Mouse (Mus musculus) R1 (cell line): ENCODE measurements around the gene Gm49396.
A peak's percentile ranks its signal among the peaks of the same experiment; 100 is the strongest.

Source experiments
- DNase-seq: peaks from one replicate; pipeline ENCODE4 v3.0.0-alpha.2; 2018; ENCODE audit warnings: low read depth, low spot score

Gm49396 gene

DNA sequence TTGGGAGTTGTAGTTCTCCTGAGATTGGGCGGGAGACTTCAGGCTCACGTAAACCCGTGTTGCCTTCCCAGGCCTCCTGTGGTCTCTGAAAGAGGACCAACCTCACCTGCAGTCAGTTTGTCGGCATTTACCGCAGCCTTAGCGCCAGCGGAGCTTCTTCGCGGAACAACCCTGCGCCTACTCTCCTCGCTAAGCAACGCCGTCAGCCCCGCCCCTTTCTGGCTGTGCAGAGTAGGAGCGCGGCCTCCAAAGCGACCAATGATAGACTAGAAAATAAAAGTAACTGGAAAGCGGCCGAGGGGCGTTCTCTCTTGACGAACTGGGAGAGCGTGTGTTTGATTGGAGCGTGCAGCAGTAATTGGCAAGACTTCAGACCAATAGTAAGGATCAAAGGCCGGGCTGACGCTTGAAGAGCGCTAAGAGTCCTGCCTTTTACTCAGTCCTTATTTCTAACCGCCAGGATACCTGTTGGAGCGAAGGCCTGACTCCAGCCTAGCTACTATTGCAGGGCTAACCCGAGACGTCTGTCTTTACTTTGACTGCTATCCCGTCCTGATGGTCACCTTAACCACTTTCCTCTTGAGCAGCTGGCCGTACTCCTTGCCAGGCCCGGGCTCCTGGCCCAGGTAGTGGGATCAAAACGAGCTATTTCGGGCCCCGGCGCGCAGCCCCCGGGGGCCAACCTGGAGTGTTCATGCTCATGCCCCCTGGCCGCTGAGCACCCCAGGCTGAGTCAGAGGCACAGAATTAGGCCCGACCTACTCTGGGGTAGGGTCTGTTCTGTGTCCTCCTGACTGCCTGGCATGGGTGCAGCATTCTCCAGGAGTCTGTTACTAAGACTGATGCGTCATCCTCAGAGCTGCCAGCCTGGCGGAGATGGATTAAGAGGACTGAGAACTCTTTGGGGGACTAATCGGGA lies 10.8 kb upstream of the Gm49396 start, which contains the start of the genes Hspb6 and Proser3:
TSS of gene Hspb6 (plus strand) at position 77 of the 919 bp plus-strand sequence.
TSS of gene Proser3 (minus strand) at position 198 of the 919 bp plus-strand sequence.
- DNase-seq: peak; percentile 100

DNA sequence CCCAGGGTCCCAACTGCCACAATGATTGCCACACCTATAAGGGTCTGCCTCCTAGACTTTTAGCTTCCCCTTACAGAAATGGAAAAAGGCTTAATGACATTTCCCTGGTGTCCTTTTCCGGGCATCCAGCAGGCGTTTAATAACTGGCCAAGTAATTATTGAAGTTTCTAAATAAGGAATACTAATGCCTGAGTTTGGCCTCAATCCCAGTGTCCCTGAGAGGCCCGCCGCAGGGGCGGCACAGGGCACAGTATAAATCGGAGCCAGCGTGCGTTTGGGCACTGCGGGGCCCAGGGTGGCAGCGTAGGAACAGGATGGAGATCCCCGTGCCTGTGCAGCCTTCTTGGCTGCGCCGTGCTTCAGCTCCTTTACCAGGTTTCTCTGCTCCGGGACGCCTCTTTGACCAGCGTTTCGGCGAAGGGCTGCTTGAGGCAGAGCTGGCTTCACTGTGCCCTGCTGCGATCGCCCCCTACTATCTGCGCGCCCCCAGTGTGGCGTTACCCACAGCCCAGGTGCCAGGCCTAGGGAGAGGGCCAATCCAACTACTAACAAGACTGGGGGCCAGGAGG lies 10.0 kb upstream of the Gm49396 start:
- DNase-seq: no peak

DNA sequence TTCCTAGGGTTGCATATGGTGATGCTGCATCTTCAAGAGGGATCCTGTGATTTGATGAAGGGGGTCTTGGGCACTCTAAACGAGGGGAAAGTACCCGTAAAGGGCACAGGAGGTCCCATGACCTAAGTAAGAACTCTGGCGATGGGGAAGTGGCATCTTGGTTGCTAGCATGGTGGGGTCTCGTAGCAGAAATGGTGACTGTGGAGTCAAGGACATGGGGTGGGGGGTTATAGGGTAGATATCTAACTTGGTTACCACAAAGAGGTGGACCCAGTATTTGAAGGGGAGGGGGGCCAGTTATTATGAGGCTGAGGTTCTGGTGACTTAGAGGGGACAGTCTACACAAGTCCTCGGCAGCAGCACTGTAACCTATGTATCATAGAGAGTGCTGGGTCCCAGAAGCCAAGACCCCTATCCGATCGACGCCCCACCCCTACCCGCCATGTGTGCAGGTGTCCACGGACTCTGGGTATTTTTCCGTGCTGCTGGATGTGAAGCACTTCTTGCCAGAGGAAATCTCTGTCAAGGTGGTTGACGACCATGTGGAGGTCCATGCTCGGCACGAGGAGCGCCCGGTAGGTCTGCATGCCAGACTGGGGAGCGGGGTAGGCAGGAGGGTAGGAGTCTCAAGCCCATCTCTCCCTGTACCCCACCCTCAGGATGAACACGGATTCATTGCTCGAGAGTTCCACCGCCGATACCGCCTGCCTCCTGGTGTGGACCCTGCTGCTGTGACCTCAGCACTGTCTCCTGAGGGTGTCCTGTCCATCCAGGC lies 9.1 kb upstream of the Gm49396 start:
- DNase-seq: no peak

DNA sequence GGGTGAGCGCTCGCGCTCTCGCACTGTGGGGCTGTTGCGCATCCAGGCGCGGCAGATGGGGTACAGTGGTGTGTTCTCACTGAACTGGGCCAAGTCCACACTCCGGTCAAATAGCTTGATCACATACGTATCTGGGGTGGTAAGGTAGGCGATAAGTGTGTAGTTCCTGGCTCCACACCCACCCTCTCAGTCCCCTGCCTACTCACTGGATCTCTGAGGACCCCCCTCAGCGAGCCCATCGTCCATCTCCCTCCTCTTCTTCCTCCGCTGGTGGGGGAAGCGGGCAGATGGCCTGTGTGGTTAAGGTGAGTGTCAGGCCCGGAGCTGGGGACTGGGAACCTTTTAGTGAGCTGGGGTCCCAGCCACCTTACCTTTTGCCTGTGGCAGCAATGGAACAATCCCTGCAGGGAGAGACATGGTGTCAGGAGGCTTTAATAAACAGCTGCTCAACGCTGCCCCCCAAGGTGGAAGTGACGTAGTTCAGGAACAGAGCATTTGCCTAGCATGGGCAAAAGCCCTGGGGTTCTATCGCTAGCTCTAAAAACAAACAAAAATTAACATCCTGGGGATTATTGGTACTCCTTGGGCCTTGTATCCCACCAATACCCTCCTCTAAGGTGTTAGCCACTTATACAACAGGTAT lies 6.1 kb upstream of the Gm49396 start:
- DNase-seq: peak; percentile 40

DNA sequence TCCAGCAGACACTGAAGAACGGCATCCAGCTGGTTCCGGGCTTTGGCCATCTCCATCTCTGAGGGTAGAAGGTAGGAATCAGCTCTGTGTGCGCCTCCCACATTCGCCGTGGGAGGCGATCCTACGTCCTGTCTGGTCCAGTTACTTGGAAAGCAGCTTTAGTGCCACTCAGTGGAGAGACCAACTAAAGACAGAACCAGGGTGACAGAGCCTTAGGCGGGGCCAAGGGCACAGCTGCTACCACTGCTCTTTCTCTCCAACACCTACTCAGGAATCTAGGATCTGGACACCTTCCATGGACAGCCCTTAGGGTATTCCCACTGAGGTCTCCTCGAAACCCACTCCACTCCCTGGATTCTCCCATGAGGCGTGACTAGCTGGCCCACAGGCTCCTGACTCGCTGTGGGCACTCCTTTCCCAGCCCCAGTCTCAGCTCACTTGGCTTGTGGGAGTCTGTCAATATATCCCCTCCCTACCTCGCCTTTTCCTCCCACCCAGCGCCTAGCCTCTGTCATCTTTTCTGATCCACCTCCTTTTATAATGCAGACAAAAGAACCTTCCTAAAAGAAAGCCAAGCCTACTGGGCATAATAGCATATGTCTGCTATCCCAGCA lies 5.1 kb upstream of the Gm49396 start:
- DNase-seq: peak; percentile 39

DNA sequence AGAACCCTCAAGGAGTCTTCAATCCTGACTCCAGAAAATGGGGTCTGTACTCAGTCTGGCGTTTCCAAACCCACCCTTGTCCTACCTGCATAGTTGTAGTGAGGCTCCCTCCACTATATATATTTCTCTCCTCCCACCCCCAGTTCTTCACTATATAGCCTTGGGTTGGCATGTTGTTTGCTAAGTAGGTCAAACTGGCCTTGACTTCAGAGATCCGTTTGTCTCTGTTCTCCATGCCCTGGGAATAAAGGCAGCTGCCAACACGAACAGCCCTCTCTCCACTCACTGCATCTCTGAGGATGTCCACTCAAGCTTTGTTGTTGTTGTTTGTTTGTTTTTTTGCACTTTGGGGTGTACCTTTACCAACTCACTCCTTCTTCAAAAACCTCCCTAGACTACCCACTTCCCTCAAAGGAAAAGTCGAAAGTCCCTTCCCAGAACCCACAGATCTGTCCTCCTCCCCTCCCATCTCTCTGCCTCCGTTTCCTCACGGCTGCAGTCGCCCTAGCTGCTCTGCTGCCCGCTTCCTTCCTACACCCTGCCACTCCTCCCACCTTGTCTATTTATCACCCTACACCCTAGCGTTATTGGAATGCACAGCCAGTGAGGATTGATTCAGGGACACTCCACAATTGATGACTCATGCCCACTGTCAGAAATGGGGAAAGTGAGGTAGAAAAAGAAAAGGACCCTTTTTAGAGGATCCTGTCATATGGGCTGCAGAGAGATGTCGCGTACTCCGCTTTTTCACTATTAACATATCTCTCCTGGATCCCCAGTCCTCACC lies 4.3 kb upstream of the Gm49396 start:
- no peak for DNase-seq

DNA sequence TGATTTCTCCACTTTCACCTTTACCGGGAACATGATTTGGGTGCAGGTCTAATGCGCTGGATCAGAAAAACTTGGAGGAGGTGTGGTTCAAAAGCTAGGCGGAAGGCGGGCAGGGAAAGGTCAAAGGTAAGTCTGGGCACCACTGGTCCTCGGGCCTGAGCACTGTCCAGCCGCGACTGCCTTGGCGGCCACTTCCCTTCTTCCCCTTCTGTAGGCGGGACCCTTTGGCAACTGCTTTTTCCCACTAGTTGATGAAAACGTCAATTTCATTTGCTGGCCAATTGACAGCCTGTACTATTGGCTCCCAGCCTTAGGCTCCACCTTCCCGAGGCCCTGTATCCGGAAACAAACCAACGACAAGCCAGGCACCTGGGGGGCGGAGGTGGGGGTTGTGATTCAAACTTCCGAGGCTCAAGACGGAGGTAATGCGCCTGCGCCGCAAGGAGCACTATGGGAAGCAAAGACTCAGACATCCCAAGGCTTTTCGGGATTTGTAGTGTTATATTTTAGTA lies 3.6 kb upstream of the Gm49396 start, which contains the start of gene Lin37:
TSS of gene Lin37 (minus strand) at position 396 of the 512 bp plus-strand sequence.
- peak; percentile 99 for DNase-seq

DNA sequence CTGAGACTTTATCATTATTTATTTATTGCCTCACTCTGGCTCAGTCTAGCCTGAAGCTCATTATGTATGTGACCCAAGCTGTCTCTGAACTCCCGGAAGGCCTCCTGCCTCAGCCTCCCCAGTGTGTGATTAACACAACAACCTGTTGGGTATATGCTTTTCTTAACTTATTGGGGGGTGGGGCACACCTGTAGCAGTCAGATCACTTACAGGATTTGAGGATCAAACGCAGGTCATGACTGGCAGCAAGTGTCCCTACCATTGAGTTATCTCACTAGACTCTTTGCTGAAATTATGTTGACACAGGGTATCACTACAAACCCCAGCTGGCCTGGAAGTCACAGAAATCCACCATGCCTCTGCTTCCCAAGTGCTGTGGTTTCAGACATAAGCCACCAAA lies 2.8 kb upstream of the Gm49396 start:
- no peak for DNase-seq

DNA sequence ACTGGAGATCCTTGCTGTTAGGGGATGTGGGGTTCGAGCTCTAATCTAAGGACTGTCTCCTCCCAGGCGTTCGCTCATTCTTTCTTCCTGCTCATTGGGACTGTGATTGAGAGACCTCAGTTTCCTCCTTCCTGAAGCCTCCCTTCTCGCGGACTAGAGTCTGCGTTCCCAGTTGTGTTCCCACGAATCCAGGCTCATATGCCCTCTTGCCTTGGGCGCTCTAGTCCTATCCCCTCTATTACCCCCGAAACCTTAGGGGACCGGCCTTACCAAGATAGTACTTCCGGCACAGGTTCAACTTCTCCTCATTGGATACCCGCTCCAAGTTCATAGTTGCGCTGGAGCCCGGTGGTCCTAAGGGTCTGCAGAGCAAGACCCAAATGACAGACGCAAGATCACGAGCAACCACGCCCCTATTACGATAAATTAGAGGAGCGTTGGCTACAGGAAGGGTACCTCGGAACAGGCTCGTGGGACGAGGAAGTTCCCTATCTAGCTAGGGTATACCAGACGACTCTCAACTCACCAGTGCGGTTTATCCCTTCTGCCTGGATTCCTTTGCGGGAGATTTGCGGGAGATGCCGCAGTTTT lies 523 bp upstream of the Gm49396 start:
- DNase-seq: no peak

DNA sequence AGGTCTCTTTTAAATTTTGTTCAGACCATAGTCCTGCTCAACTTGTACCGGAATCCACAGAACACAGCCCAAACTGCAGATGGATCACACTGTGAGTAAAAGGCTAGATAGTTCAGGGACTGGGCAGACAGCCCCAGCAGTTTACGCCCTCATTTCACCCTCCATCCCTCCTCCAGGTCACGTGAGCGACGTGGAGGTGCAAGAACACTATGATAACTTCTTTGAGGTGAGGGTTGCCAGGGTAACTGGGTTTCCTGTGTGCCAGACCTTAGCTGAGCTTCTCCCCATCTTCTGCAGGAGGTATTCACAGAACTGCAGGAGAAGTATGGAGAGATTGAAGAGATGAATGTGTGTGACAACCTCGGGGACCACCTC lies 749 bp downstream of the Gm49396 start:
- DNase-seq: peak; percentile 66

DNA sequence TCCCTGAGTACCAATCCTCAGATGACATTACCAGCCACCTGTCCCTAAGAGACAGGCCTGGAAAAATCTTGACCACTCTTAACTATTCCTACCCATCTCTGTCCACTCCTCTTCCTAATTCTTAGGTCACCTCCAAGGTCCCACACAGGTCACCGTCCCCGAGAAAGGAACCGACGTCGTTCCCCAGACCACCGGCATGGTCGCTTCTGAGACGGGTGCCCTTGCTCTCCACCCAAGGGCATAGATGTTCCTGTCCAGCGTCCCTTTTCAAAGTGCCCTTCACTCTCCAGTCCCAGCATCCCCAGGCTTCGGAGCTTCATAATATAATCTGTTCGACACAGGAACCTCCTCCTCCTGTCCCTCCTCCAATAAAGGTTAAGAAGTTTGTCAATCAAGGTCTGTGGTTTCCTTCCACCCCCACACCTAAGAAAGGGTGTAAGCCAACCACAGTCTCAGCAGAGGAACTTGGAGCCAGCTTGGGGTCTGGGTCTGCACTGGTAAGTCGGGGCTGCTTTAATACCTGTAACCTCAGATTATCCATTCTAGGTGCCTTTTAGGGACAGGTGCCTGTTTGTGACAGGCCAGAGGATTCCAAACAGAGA lies 1.9 kb downstream of the Gm49396 start, which contains the start of gene Igflr1:
TSS of gene Igflr1 (plus strand) at position 458 of the 602 bp plus-strand sequence.
- no peak for DNase-seq

DNA sequence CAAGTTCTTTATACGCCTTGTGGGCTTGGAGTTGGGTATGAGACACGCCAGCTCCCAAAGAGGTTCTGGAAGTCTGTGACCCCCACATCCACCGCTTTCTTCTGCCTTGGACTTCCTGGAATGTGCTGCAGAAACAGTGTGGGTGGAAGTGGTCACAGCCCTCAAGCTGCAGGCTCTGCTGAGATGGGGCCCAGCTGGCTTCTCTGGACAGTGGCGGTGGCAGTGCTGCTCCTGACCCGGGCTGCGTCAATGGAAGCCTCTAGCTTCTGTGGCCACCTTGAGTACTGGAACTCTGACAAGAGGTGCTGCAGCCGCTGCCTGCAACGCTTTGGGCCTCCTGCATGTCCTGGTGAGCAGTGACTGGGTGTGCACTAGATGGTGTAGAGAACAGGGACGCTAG lies 2.9 kb downstream of the Gm49396 start:
- no peak for DNase-seq

DNA sequence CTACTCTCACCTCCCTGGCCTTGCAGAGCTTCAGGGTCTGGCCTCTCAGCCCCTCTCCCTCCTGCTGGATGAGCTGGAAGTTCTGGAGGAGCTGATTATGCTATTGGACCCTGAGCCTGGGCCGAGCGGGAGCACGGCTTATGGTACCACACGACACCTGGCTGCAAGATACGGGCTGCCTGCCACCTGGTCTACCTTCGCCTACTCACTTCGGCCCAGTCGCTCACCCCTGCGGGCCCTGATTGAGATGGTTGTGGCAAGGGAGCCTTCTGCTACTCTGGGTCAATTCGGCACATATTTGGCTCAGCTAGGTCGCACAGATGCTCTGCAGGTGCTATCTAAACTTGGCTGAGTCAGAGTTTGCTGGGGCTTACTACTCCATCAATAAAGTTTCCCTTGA lies 4.4 kb downstream of the Gm49396 start:
- DNase-seq: no peak

DNA sequence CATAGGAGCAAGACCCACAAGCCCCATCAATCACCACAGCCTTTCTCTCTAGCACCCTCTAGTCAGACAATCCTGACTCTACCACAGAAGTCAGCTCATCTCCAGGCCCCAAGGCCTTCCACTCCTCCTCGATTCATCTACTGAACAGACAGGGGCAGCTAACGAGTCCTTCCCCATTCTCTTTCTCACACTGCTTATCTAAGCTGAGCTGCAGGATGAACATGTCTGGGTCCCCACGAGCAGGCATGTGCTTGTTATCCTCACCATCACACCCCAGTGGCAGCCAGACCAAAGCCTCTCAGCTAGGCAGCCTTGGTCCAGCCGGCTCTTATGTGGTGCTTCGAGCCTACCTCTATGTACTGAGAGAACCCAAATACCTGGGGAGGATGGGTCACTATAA lies 9.2 kb downstream of the Gm49396 start:
- no peak for DNase-seq

DNA sequence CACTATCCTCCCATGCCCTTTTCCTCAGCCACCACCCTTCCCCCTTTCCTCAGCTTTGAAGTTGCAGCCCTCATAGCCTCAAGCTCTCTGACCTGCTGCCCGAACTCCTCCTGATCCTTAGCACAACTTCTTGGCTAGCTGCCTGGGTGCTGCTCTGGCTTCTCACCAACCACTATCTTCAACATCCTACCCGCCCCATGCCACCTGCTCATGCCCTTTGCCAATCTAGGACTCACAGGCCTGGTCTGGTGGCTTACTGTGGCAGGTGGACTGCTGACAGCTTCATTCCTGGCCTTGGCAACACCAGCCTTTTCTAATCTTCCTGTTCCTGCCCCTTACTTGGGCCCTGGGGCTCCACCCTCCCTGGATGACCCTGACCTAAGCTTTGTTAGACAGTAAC lies 9.8 kb downstream of the Gm49396 start:
- no peak for DNase-seq

DNA sequence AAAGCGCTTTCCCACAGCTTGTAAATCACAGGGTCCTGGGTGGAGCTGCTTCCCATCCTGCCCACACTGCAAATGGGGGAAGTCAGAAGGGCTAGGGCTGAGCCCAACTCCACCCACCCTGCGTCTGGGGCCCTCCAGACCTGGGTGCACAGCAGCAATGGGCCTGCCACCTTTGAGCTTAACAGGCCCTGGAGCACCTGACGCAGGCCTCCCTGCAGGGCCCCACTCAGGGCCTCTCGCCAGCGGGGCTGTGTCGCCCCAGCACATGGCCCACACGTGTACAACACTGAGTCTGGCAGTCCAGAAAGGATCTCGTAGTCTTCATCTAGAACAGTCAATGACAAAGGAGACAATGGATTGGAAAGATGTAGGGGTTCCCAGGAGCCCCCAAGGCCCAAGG lies 16.8 kb downstream of the Gm49396 start:
- no peak for DNase-seq

DNA sequence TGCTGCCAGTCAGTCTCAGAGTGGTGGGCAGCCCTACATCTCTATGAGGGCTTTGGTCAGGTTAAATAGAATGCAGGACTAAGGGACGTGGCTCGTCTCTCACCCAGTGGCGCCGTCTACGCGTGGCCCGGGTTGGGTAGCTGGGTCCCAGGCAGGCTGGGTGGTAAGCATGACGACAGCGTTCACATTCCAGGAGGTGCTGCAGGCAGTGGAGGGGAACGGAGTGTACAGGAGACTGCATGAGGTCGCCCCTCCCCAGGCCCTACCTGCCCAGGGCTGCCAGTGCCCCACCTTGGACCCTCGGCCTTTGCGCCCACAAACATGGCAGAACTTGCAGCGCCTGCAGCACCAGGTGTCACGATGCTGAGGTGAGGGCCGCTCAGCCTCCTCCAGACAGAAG lies 18.4 kb downstream of the Gm49396 start:
- DNase-seq: no peak

DNA sequence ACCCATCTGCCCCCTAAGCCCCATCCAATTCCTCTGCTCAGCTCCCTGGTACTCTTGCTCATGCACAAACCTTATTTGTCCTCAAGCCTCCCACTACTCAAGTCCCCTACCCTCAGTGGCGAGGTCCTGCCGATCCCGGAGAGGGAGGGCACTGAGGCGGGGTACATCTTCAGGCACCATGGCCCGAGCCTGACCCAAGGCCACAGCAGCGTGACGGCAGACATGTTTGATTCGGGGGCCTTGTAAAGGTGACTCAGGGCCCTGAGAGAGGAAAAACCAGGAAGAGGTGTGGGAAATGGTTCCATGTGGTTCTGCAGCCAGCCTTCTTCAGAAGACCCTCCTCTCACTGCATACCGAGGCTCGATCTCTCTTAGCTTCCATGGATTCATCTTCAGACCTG lies 21.2 kb downstream of the Gm49396 start:
- no peak for DNase-seq

DNA sequence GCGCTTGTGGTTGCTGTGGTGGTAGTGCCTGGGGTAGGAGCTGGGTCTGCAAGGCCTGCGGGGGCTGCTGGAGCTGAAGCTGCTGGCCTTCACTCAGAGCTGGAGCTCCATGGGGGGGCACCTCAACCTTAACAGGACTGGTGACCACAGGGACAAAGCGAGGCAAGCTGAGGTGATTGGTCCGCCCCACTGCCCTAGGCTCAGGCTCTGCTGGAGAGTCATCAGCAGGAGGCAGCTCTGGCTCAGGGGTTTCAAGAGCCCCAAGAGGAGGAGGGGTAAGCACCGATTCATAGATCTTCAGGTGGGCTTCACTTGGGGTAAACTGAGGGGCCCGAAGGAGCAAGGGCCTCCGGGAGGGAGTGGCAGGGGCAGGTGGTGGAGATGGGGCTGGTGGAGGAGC lies 22.0 kb downstream of the Gm49396 start:
- DNase-seq: no peak
